Mouse (Mus musculus) liver, embryonic 16.5 days (tissue): ENCODE data around the gene Dusp22. TPM values are rescaled to one million over a fixed set of nuclear protein-coding genes. Genes with fewer than 3 reads are reported as not detected.

Source experiments
- ATAC-seq: fragments of 200-750 bp; cut with Nextera tagmentation; 2 replicates; pipeline ENCODE4 v1.8.0; 2017; ENCODE audit warnings: low read depth, mild to moderate bottlenecking, moderate number of reproducible peaks, moderate library complexity
- H3K27ac ChIP-seq: fragments of 300-500 bp; sonication (generic); 2 replicates; pipeline ENCODE4 v1.5.1; 2014; ENCODE audit warnings: mild to moderate bottlenecking, low read length
- H3K27me3 ChIP-seq: fragments of 300-500 bp; sonication (generic); 2 replicates; pipeline ENCODE4 v1.6.1; 2014; ENCODE audit warnings: low read depth, low read length, mixed read lengths; ENCODE audit not compliant: control insufficient read depth, insufficient read depth
- H3K36me3 ChIP-seq: fragments of 300-500 bp; sonication (generic); 2 replicates; pipeline ENCODE4 v1.6.1; 2014; ENCODE audit warnings: mild to moderate bottlenecking; ENCODE audit not compliant: control insufficient read depth, insufficient read depth
- H3K4me1 ChIP-seq: fragments of 300-500 bp; sonication (generic); 2 replicates; pipeline ENCODE4 v1.6.1; 2014; ENCODE audit warnings: low read depth, low read length, mixed read lengths; ENCODE audit not compliant: control insufficient read depth
- H3K4me2 ChIP-seq: fragments of 300-500 bp; sonication (generic); 2 replicates; pipeline ENCODE4 v1.6.1; 2014; ENCODE audit warnings: low read depth, low read length, mixed read lengths
- H3K4me3 ChIP-seq: fragments of 300-500 bp; sonication (generic); 2 replicates; pipeline ENCODE4 v1.5.1; 2014; ENCODE audit warnings: low read depth, mild to moderate bottlenecking, low read length
- H3K9ac ChIP-seq: fragments of 300-500 bp; sonication (generic); 2 replicates; pipeline ENCODE4 v1.6.1; 2014; ENCODE audit warnings: low read depth, low read length
- H3K9me3 ChIP-seq: fragments of 300-500 bp; sonication (generic); replicated peaks from 2 replicates; pipeline ENCODE4 v1.6.1; 2016; ENCODE audit warnings: low read length; ENCODE audit not compliant: control insufficient read depth
- WGBS: fragments of 180-500 bp; shearing (Covaris S2); extraction: QIAGEN DNeasy Blood & Tissue Kit; methylation state at CpG from one replicate; pipeline ENCODE4 v1.1.7; 2014; ENCODE audit not compliant: insufficient replicate concordance; 5-methylcytosine and 5-hydroxymethylcytosine counted together
- polyA plus RNA-seq: library from polyadenylated mRNA; unstranded; fragments of >200 nt; fragmentation: Nextera tagmentation; extraction: Ambion mirVana; gene quantifications from 2 replicates; pipeline ENCODE4 v1.2.1, GENCODE M21; 2015

The Dusp22 gene
- polyA plus RNA-seq, 1 experiment from 2014 or later, result 8.2 TPM

- 31% methylated on average over 2 of the region's 2 CpGs for WGBS
- H3K4me1 ChIP-seq, result no peaks in the 10 kb centered on the region
- no peaks in the 10 kb centered on the region for H3K9me3 ChIP-seq
- H3K27me3 ChIP-seq, result no peaks in the 10 kb centered on the region
- H3K36me3 ChIP-seq, result no peaks in the 10 kb centered on the region
- H3K9ac ChIP-seq, result no peak overlapping the region
- H3K4me3 ChIP-seq, result no peak overlapping the region
- H3K27ac ChIP-seq, result no peak overlapping the region
- no peak for ATAC-seq
- no peak overlapping the region for H3K4me2 ChIP-seq
Measured at GRCm38 (mm10) chr13:30685957-30686356, 26.2 kb downstream of the Dusp22 start.

GRCm38 (mm10) chr13:30688035-30688616 is 28.3 kb downstream of the Dusp22 start:
- ATAC-seq, result no peak
- no peak overlapping the region for H3K4me2 ChIP-seq
- H3K9ac ChIP-seq, result no peak overlapping the region
- WGBS, result 77% methylated on average over 12 of the region's 12 CpGs
- no peaks in the 10 kb centered on the region for H3K4me1 ChIP-seq
- no peaks in the 10 kb centered on the region for H3K27me3 ChIP-seq
- no peaks in the 10 kb centered on the region for H3K9me3 ChIP-seq
- no peaks in the 10 kb centered on the region for H3K36me3 ChIP-seq
- no peak overlapping the region for H3K4me3 ChIP-seq
- H3K27ac ChIP-seq, result no peak overlapping the region

- no peak overlapping the region for H3K4me2 ChIP-seq
- no peak overlapping the region for H3K27ac ChIP-seq
- no peaks in the 10 kb centered on the region for H3K4me1 ChIP-seq
- H3K4me3 ChIP-seq, result no peak overlapping the region
- H3K9me3 ChIP-seq, result no peaks in the 10 kb centered on the region
- no peak overlapping the region for H3K9ac ChIP-seq
- WGBS, result 68% methylated on average over 5 of the region's 5 CpGs
- no peaks in the 10 kb centered on the region for H3K27me3 ChIP-seq
- H3K36me3 ChIP-seq, result no peaks in the 10 kb centered on the region
- no peak for ATAC-seq
Measured at GRCm38 (mm10) chr13:30689475-30689874, 29.7 kb downstream of the Dusp22 start.

- Histone ChIP-seq H3K36me3 (no peaks in the 10 kb centered on the region), H3K4me3 (no peak overlapping the region), H3K27ac (no peak overlapping the region), H3K27me3 (no peaks in the 10 kb centered on the region), H3K9ac (no peak overlapping the region), H3K4me2 (no peak overlapping the region), H3K9me3 (no peaks in the 10 kb centered on the region), H3K4me1 (no peaks in the 10 kb centered on the region)
- ATAC-seq, result no peak
- 55% methylated on average over 9 of the region's 9 CpGs for WGBS
Measured at GRCm38 (mm10) chr13:30691441-30692292, 31.9 kb downstream of the Dusp22 start.

- no peak overlapping the region for H3K4me3 ChIP-seq
Measured at GRCm38 (mm10) chr13:30692644-30693385, 33.0 kb downstream of the Dusp22 start.

GRCm38 (mm10) chr13:30695232-30695631 is 35.4 kb downstream of the Dusp22 start:
- H3K36me3 ChIP-seq, result no peaks in the 10 kb centered on the region
- ATAC-seq, result no peak
- H3K27ac ChIP-seq, result no peak overlapping the region
- H3K4me2 ChIP-seq, result no peak overlapping the region
- no peaks in the 10 kb centered on the region for H3K27me3 ChIP-seq
- 27% methylated on average over 1 of the region's 1 CpGs for WGBS
- no peaks in the 10 kb centered on the region for H3K4me1 ChIP-seq
- no peak overlapping the region for H3K9ac ChIP-seq
- H3K4me3 ChIP-seq, result no peak overlapping the region
- no peaks in the 10 kb centered on the region for H3K9me3 ChIP-seq

More at GRCm38 (mm10) chr13:30692644-30693385, 33.0 kb downstream of the Dusp22 start:
- no peaks in the 10 kb centered on the region for H3K9me3 ChIP-seq
- 58% methylated on average over 7 of the region's 7 CpGs for WGBS
- H3K4me2 ChIP-seq, result no peak overlapping the region
- no peak for ATAC-seq
- no peak overlapping the region for H3K27ac ChIP-seq
- no peaks in the 10 kb centered on the region for H3K4me1 ChIP-seq
- no peak overlapping the region for H3K9ac ChIP-seq
- no peaks in the 10 kb centered on the region for H3K27me3 ChIP-seq
- H3K36me3 ChIP-seq, result no peaks in the 10 kb centered on the region

GRCm38 (mm10) chr13:30695890-30696289 is 36.1 kb downstream of the Dusp22 start:
- 44% methylated on average over 2 of the region's 2 CpGs for WGBS

GRCm38 (mm10) chr13:30697880-30698279 is 38.1 kb downstream of the Dusp22 start:
- Histone ChIP-seq H3K9ac (no peak overlapping the region), H3K27ac (no peak overlapping the region), H3K4me3 (no peak overlapping the region), H3K9me3 (no peaks in the 10 kb centered on the region), H3K4me2 (no peak overlapping the region), H3K4me1 (no peaks in the 10 kb centered on the region), H3K36me3 (no peaks in the 10 kb centered on the region), H3K27me3 (no peaks in the 10 kb centered on the region)
- ATAC-seq, result no peak
- 47% methylated on average over 5 of the region's 5 CpGs for WGBS

More at GRCm38 (mm10) chr13:30695890-30696289, 36.1 kb downstream of the Dusp22 start:
- no peak overlapping the region for H3K4me2 ChIP-seq
- H3K27me3 ChIP-seq, result no peaks in the 10 kb centered on the region
- H3K4me3 ChIP-seq, result no peak overlapping the region
- H3K9me3 ChIP-seq, result no peaks in the 10 kb centered on the region
- H3K36me3 ChIP-seq, result no peaks in the 10 kb centered on the region
- H3K9ac ChIP-seq, result no peak overlapping the region
- H3K4me1 ChIP-seq, result no peaks in the 10 kb centered on the region
- no peak overlapping the region for H3K27ac ChIP-seq
- no peak for ATAC-seq

- Histone ChIP-seq H3K36me3 (no peaks in the 10 kb centered on the region), H3K4me1 (no peaks in the 10 kb centered on the region), H3K27me3 (no peaks in the 10 kb centered on the region), H3K4me2 (no peak overlapping the region), H3K27ac (no peak overlapping the region), H3K9ac (no peak overlapping the region), H3K9me3 (no peaks in the 10 kb centered on the region), H3K4me3 (no peak overlapping the region)
- no peak for ATAC-seq
- 62% methylated on average over 5 of the region's 5 CpGs for WGBS
Measured at GRCm38 (mm10) chr13:30702695-30703094, 42.9 kb downstream of the Dusp22 start.
